Mouse (Mus musculus) natural killer cell, adult 2 months (primary cell): ENCODE data around the gene Mdh2.
A peak's percentile ranks its signal among the peaks of the same experiment; 100 is the strongest.

Experiments
- DNase-seq, 2 experiments: peaks; one replicate each; pipeline ENCODE4 v3.0.0; 2022; ENCODE audit warnings: low spot score in 2 of 2

Mdh2 gene

DNA sequence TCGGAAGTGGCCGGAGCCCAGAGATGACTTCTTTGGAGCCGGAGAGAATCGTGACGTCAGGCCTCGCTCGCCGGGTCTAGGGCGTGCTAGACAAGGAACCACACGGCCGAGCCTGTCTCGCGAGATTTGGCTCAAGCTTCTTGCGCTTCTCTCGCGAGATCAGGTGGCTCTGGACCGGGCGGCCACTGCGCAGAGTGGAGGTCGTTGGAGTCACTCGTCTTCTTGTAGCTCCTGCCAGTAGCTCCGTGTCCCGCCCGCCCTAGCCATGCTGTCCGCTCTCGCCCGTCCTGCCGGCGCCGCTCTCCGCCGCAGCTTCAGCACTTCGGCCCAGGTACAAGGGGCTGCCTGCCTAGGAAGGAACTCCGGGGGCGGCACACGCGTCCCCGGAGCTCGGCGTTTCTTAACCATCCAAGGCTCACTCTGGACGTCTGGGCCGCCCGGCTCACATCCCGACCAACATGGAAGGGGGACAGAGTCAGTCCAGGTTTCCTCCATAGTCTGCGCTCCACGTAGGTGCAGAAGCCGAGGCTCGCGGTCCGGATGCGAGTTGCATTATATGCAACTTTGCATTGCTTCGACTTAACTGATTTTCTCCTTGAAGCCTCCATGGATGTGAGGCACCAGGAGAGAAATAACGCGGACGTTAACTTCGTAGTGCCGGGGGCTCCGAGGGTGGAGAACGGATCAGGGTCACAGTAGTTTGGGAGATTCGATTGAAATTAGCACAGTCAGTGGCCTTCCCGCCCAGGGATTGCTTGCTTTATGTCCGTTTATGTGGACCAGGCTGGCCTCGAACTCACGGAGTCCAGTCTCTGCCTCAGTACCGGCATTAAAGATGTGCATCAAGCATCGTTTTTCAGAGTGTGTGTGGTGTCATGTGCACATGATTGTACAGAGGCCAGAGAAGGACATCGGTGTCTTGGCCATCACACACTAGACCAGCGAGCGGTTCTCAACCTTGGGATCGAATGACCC, at the start of gene Mdh2:
Gene Mdh2, plus strand, starts transcription at position 10 of the 975 bp plus-strand sequence.
- peak; percentile 98 to 99 for DNase-seq

DNA sequence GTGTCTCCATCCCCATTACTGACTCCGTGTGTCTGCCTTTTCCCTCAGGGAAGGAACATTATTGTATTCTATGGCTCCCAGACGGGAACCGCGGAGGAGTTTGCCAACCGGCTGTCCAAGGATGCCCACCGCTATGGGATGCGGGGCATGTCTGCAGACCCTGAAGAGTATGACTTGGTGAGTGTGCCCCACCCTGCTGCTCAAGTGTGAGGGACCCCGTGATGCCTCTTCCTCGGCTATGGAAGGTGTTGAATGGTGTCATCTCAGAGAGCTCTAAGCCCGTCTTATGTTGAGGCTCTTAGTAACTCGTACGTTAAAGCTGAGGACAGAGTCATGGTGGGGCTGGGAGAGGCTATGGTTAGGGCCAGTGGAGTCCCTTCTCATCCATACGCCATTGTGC, 48.9 kb upstream of the Mdh2 start:
- DNase-seq = no peak

DNA sequence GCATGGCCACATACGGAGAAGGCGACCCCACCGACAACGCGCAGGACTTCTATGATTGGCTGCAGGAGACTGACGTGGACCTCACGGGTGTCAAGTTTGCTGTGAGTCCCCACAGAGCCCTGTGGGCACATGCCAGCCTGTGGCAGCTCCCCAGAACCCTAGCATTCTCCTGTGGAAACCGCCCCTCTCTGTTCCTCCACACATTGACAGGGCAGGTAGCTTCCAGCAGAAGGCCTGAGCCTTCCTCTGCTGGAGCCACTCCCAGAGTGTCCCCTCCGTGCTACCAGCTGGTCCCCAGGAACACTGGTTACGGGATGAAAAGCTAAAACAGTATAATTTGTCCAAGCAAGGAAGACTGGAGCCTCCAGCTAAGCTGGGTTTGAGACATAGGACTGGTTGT, 48.0 kb upstream of the Mdh2 start:
- DNase-seq = no peak

DNA sequence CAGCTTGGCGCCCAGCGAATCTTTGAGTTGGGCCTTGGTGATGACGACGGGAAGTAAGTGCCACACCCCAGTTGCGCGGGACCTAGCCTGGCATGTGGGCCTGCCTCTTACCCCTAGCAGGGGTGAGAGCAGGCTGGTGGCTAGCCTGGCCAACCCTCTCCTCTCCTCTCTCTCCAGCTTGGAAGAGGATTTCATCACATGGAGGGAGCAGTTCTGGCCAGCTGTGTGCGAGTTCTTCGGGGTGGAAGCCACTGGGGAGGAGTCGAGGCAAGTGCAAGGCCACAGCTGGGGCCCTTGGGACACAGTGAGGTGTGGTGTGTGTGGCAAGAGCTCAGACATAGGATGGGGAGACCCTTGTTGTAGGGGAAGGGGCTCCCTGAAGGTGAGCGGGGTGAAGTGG, 47.4 kb upstream of the Mdh2 start:
- no peak for DNase-seq

DNA sequence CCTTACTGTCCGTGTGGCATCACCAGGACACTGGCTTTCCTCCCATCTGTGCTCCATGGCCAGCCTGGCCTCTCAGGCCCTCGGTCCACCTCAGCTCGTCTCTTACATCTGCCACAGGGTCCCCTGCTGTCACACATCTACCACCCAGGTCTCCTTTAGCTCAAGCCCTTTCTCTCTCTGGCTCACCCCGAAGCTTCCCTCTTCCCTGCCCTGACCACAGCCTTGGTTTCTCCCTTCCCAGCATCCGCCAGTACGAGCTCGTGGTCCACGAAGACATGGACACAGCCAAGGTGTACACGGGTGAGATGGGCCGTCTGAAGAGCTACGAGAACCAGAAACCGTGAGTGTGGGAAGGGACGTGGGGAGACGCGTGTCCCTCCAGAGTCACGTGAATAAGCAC, 47.0 kb upstream of the Mdh2 start:
- no peak for DNase-seq

DNA sequence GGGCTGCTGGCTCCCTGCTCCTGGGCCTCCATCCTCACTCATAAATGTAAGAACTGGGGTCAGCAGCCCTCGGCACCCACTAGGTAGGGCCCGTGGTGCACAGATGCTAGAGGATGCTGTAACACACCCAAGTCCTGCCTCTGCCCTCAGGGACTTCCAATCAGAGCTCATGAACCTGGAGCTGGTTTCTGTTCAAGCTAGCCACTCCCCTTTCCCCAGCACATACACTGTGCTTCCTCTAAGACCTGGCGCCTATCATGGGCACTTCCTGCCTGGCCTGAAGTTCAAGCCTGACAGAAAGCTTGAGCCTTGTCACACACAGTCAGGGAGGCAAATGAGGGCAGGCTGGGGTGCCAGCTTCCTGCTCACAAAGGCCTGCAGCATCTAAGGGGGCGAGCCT, 45.2 kb upstream of the Mdh2 start:
- no peak for DNase-seq

DNA sequence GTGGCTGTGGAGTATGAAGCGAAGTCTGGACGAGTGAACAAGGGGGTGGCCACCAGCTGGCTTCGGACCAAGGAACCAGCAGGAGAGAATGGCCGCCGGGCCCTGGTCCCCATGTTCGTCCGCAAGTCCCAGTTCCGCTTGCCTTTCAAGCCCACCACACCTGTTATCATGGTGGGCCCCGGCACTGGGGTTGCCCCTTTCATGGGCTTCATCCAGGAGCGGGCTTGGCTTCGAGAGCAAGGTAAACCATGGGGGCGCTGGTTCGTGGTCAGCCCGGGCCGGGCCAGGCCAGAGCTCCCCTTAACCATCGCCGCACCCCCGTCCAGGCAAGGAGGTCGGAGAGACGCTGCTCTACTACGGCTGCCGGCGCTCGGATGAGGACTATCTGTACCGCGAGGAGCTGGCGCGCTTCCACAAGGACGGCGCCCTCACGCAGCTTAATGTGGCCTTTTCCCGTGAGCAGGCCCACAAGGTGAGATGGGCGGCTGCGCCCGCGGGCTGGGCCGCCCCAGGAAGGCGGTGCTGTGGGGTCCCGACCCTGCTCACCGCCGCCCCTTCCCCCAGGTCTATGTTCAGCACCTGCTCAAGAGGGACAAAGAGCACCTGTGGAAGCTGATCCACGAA, 44.1 kb upstream of the Mdh2 start:
- DNase-seq = no peak

DNA sequence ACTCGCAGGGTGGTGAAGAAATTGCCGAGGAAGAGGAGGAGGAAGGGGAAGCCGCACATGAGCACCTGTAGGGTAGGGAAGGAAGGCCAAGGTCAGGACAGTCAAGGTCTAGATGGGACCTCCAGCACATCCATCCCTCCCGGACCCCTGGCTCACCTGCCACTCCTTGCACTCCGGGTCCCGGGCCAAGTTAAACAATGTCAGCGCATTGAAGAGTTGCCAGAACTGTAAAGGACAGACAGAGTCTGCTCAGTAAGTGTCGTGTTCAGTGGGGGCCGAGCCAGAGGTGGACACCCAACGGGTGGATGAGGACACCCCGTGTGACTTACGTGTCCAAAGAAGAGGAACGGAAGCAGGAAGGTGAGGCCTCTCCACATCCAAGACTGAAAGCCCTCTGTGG, 42.5 kb upstream of the Mdh2 start:
- no peak for DNase-seq

DNA sequence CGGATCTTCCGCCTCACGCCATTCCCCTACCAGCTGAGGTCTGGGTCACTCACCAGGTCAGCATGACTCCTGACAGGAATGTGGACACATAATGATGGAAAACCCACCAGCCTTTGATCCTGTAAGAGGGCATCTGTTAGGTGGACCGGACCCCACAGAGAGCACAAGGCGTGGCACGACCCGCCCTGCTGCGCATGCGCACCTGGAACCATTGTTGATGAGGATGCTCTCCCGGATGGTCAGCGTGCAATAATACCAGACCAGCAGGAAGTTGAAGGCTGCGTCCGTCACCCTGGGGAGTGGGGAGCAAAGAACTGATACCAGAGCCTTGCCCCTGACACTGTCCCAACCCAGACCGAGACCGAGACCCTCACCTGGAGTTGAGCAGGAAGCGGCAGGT, 41.7 kb upstream of the Mdh2 start:
- DNase-seq = no peak

DNA sequence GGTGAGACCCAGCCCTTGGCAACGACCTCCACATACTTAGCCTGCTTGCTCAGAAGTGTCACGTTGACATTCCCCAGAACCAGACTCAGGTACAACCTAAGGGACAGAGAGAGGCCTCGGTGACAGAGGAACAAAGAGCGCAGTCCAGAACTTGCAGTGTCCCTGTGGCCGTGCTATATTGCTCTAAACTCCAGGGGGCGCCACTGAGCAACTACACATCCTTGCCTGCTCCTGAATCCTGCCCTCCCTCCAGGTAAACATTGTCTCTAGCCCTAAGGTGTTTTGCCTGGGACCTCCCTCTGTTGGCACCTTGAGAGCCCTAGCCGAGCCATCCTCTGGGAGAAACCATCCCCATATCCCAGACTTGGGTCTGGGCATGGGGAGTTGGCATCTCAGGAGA, 41.1 kb upstream of the Mdh2 start:
- DNase-seq = peak; percentile 15 to 24

DNA sequence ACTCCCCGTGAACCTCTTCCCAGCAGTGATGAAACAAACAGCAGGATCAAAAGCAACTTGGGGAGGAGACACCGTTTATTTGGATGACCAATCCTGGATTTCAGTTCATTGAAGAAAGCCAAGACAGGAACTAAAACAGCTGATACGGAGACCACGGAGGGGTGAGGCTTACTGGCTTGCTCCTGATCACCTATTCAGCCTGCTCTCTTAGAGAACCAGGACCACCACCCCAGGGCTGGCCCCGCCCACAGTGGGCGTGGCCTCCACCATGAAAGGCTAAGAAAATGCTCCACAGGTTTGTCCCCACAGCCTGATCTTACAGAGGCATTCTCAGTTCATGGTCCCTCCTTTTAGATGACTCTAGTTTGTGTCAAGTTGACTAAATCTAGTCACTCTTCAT, 40.0 kb upstream of the Mdh2 start:
- DNase-seq = no peak

DNA sequence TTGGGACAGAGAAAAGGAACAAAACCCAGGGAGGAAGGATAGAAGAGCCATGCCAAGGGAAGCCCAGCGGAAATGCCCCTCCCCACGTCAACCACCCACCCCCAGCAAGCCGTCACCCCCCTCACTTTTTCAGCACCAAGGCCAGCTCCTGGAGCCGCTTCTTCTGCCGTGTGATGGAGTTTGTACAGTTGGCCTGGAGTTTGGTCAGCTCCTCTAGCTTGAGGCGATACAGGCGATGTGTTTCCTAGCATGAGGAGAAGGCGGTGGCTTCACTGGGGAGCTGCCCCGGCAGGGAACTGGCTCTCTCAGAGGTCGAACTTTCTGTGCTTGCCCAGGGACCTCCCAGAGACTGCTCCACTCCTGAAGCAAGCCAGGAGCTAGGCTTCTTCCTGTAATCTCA, 36.1 kb upstream of the Mdh2 start:
- no peak for DNase-seq

DNA sequence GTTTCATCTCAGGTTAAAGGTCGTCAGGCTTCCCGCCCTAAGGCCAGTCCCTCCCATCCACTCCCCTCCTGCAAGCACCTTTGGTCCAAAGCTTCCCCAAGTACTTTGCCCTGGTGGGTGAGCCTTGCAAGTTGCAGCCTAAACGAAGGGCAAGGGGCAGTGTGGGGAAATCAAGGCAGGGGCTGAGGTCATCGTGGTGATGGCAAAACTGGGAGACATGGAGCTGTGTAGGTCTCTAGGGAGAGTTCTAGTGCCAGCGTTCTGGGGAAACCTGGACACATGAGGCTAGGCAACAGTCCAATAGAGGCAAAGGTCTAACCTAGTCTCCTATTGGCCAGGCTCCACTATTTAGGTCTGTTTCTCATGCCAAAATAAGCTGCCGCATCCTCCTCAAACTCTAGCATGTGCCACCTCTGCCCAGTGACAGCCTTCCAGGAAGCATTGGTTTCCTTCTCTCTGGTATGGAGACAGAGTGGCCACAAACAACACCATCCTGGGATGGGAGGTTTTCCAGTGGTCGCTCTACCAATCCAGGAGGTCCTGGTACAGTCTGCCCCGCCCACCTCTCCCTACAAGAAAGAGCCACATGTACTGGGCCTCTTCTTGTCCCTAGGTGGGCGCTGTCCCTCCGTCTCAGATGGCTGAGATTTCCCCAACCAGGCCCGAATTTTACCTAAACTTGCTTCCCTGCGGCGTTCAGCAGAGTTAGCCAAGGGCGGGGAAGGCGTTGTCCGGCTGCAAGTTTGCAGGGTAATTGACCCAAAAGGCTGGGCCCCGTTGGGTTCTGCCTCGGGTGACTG, 35.1 kb upstream of the Mdh2 start:
- DNase-seq = no peak

DNA sequence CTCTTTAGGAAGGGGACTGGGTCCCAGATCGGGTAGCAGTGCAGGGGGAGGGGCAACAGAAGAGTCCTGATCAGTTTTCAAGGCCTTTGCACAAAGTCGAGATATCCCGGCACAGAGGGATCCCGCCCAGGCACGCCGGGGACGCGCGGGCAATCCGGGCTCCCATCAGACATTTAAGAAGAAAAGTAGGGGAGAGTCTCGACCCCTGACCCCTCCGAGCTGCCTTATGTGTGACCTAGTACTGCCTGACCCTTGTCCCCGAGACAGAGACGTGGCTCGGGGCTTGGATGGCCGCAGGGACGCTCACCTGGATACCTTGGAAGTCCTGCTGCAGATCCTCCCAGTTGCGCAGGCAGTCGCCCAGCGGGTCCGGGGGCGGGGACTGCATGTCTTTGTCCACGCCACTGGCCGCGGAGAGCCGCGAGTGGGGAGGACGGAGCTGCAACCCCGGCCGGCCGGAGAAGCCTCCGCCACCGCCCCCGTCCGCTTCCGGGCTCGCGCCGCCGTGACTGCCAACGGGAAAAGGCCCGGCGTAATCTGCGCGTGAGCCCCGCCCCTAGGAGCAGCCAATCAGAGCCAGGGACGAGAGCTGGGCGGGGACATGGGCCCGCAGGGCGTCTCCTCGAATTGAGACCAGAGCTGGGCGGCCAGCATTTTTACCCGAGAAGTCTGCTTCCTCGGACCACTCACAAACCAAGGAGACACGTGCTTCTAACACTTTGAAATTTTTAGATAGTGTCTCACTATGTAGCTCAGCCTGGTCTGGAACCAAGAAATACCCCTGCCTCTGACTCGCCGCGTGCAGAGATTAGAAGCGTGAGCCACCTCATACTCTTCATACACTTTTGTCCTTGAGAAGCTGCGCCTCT, 34.3 kb upstream of the Mdh2 start, which contains the start of gene Tmem120a:
Gene Tmem120a, minus strand, starts transcription at position 708 of the 869 bp plus-strand sequence.
- DNase-seq = peak; percentile 89

DNA sequence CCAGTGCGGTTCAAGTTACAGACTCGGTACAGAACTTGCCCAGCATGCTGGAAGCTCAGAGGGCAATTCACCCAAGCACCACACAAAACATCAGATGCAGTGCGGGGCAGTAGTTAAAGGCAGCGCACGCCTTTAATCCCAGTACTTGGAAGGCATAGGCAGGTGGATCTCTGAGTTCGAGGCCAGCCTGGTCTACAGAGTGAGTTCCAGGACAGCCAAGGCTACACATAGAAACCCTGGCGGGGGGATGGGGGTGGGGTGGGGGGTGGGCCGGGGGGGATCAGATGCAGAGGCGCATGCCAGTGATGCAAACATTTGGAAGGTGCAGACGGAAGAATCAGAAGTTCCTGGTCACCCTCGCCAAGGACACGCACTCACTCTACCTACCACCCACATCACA, 33.5 kb upstream of the Mdh2 start:
- no peak for DNase-seq

DNA sequence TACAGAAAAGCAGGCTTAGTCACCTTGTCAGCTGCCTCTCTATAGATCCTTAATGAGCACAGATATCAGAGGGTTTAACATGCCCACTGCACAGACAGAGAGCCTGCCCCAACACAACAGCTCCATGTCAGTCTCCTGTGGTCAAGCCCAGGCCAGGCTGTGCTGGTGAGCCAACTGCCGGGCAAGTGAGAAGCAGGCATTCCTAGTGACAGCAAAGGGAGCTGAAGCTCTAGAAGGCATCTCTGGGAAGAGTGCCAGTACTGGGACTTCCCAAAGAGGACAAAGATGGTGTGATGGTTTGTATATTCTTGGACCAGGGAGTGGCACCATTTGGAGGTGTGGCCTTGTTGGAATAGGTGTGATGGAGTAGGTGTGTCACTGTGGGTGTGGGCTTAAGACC, 27.2 kb upstream of the Mdh2 start:
- DNase-seq = no peak

DNA sequence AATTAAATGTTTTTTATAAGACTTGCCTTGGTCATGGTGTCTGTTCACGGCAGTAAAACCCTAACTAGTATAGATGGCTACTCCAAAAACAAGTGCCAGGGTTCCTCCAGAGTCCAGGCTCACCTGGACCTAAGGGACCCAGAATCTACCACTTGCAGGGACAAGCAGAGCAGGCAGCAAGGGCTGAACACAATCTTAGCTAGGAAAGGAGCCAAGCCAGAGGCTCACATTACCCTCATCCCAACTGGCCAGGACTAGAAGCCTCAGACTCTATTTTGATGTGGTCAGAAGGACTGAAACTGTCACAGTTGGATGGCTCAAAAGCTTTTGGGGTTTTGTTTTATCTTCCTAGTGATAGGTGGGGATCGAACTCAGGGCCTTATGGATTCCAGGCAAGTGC, 26.7 kb upstream of the Mdh2 start:
- no peak for DNase-seq

DNA sequence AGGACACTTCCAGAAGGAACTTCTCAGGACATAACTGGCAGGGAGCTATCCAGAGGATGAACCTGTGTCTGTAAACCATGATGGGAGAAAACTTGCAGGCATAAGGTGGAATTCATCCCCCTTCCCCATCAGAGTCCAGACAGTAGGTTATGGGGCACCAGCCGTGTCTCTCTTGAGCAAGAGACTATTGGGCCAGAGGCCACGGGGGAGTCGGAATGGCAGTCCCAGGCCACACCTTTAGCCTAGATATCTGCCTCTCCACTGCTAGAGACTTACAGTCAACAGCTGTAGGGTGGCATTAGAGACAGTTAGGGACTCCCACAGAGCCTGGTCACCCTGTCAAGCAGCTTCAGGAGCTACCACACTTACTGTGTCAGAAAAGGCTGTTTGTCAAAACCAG, 16.4 kb upstream of the Mdh2 start:
- no peak for DNase-seq

DNA sequence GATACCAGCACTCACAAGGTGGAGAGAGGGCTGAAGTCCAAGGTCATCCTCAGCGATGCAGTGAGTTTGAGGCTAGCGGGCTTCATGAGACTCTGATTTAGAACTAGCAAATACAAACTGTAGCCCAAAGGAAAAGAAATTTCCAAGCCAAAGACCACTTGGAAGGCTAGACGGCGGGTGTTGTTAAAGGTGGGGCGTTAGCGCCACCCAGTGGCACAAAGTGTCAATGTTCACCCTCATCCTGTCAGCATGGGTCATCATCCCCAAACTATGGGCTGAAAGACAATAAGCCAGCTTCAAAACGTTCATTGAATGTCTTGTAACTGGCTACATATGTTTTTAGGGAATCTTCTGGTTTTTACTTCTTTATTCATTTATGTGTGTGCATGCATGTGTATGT, 14.8 kb upstream of the Mdh2 start:
- peak; percentile 46 to 68 for DNase-seq

DNA sequence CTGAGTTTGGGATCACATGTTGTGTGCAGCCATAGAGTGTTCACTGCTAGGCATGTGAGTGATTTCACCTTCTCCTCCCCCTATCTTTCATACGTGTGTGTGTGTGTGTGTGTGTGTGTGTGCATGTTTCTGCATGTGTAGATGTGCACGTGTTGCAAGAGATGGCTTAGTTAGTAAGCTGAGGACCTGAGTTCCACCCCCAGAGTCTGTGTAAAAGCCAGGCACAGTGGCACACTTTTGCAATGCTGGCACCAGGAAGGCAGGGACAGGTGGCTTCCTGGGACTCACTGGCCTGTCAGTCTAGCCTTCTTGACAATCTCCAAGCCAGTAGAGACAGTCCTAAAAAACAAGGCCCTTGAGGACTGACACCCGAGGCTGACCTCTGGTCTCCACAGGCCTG, 13.3 kb upstream of the Mdh2 start:
- no peak for DNase-seq

DNA sequence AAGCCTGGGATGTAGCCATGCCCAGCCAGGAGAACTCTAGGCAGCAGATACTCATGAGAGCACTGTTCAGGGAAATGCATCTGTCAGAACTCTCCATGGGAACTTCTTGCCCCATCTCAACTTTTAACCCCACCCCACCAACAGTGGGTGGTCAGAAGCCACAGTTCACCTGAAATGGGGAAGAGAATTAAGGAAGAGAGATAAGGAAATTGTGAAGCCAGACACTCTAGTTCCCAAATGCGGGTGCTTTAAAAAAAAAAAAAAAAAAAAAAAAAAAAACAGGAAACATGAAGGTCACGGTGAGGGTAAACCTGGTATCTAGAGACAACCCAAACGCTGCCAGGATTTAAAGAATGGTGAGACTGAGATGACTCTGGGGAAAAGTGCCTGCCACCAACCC, 5.8 kb upstream of the Mdh2 start:
- DNase-seq = no peak
